Mouse (Mus musculus): Measurements from ENCODE around the gene Syt12.

- TF ChIP-seq POLR2A (IDR thresholded peaks at IDR 0.05; ENCODE audit: borderline replicate concordance, insufficient read depth, low read length) (no peak), CTCF (IDR thresholded peaks at IDR 0.05; ENCODE audit: borderline replicate concordance, insufficient read depth, low read depth, low read length) (no peak)
These were observed 17.5 kb upstream of the Syt12 start for GRCm38 (mm10) chr19:4494707-4495106.

Measured in cerebellum, adult 2 months (tissue).